Mouse (Mus musculus) hindbrain, embryonic 13.5 days (tissue): ENCODE measurements at regions not wholly inside any gene's neighbourhood (a gene's known extent, or its start where the extent isn't known, plus 50 kb on each side); places are given as distances from the start of the nearest gene placed in this dataset.
A peak's percentile ranks its signal among the peaks of the same experiment; 100 is the strongest.
"Not testable (repeated sequence)": the region's sequence is repeated elsewhere in the genome, so short reads cannot be mapped to it uniquely, and the experiment has no call there.

Experiments used
- ATAC-seq: fragments of 200-750 bp; cut with Nextera tagmentation; 2 replicates; pipeline ENCODE4 v1.8.0; 2017; ENCODE audit warnings: moderate TSS enrichment; ENCODE audit not compliant: low FRiP score
- H3K27ac ChIP-seq: fragments of 300-500 bp; sonication (generic); 2 replicates; pipeline ENCODE4 v1.5.1; 2015; ENCODE audit warnings: inconsistent platforms, mild to moderate bottlenecking, moderate library complexity
- H3K27me3 ChIP-seq: fragments of 300-500 bp; sonication (generic); 2 replicates; pipeline ENCODE4 v1.6.1; 2015; ENCODE audit warnings: mild to moderate bottlenecking, inconsistent platforms
- H3K36me3 ChIP-seq: fragments of 300-500 bp; sonication (generic); 2 replicates; pipeline ENCODE4 v1.6.1; 2015; ENCODE audit warnings: mild to moderate bottlenecking, inconsistent platforms
- H3K4me1 ChIP-seq: fragments of 300-500 bp; sonication (generic); replicated peaks from 2 replicates; pipeline ENCODE4 v1.6.1; 2015; ENCODE audit warnings: inconsistent platforms
- H3K4me2 ChIP-seq: fragments of 300-500 bp; sonication (generic); 2 replicates; pipeline ENCODE4 v1.6.1; 2015; ENCODE audit warnings: inconsistent platforms, mild to moderate bottlenecking, moderate library complexity
- H3K4me3 ChIP-seq: fragments of 300-500 bp; sonication (generic); 2 replicates; pipeline ENCODE4 v1.5.1; 2015; ENCODE audit warnings: mild to moderate bottlenecking, inconsistent platforms
- H3K9ac ChIP-seq: fragments of 300-500 bp; sonication (generic); 2 replicates; pipeline ENCODE4 v1.6.1; 2015; ENCODE audit warnings: mild to moderate bottlenecking, inconsistent platforms
- H3K9me3 ChIP-seq: fragments of 300-500 bp; sonication (generic); 2 replicates; pipeline ENCODE4 v1.6.1; 2016; ENCODE audit warnings: inconsistent platforms
- WGBS: fragments of 180-500 bp; shearing (Covaris S2); methylation state at CpG from one replicate; pipeline ENCODE4 v1.1.7; 2015; 5-methylcytosine and 5-hydroxymethylcytosine counted together

DNA sequence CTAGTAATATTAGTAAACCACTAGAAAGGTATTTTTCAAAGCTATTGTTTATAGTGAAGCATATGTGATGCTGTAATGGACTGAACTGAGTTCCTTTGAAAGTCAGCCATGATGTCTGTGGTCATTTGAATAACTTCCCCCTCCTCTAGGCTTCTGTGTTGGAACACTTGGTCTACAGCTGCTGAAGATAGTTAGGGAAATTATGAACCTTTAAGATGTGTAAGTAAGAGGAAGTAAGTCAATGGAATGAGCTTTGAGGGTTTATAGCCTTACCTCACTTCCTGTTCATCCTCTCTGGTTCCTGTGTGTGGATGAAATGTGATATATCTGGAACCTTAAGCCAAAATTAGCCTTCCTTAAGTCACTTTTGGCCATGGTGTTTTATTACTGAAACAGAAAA, 145.7 kb upstream of the Tmem229a start:
- Histone ChIP-seq H3K27ac (no peak overlapping the region), H3K36me3 (no peaks in the 10 kb centered on the region), H3K9me3 (no peaks in the 10 kb centered on the region), H3K27me3 (no peaks in the 10 kb centered on the region), H3K9ac (no peak overlapping the region), H3K4me1 (no peaks in the 10 kb centered on the region), H3K4me2 (no peak overlapping the region), H3K4me3 (no peak overlapping the region)
- ATAC-seq, result no peak

DNA sequence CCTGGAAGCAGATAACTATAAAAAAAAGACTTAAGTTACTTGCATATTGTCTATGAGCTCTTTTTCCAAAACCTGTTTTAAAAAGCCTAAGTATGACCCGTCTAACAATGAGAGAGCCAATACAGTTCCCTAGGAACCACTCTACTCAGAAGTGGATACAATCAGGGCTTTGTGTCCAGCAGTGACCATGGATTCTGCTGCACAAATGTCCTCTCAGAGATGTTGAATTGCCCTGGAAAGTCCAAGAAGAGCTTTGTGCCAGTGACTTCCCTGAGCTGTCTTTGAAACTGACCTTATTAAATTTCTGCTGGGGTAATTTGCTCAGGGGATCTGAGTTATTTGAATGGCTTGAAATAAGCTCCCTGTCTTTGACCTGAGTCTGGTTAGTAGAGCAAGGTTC, 131.1 kb upstream of the Tmem229a start:
- H3K36me3 ChIP-seq, result no peaks in the 10 kb centered on the region
- no peak overlapping the region for H3K4me2 ChIP-seq
- no peaks in the 10 kb centered on the region for H3K4me1 ChIP-seq
- no peaks in the 10 kb centered on the region for H3K27me3 ChIP-seq
- no peaks in the 10 kb centered on the region for H3K9me3 ChIP-seq
- WGBS, result 78% methylated on average over 1 of the region's 1 CpGs
- H3K4me3 ChIP-seq, result no peak overlapping the region
- no peak for ATAC-seq
- H3K27ac ChIP-seq, result no peak overlapping the region
- no peak overlapping the region for H3K9ac ChIP-seq

DNA sequence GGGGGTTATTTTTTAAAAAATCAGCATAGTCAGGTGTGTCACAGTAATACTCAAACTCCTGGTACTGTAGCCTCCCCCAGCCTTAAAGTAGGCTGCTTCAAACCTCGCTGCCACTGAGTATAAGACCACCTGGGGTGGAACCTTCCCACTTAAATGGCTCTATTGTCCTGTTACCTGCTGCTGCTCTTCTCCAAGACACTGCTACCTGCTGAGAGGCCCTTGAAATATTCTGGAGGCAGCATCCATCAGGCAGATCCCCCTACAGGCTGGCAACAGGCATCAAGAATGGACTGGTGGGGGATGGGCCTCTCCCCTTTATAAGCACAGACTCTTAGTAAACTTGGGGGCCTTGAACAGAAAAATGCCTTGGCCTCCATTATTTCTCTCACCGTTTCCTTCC, 129.8 kb upstream of the Tmem229a start:
- no peak overlapping the region for H3K9ac ChIP-seq
- H3K27me3 ChIP-seq, result no peaks in the 10 kb centered on the region
- H3K9me3 ChIP-seq, result no peaks in the 10 kb centered on the region
- 63% methylated on average over 2 of the region's 2 CpGs for WGBS
- no peak for ATAC-seq
- H3K4me2 ChIP-seq, result no peak overlapping the region
- H3K27ac ChIP-seq, result no peak overlapping the region
- H3K36me3 ChIP-seq, result no peaks in the 10 kb centered on the region
- no peak overlapping the region for H3K4me3 ChIP-seq
- no peaks in the 10 kb centered on the region for H3K4me1 ChIP-seq

DNA sequence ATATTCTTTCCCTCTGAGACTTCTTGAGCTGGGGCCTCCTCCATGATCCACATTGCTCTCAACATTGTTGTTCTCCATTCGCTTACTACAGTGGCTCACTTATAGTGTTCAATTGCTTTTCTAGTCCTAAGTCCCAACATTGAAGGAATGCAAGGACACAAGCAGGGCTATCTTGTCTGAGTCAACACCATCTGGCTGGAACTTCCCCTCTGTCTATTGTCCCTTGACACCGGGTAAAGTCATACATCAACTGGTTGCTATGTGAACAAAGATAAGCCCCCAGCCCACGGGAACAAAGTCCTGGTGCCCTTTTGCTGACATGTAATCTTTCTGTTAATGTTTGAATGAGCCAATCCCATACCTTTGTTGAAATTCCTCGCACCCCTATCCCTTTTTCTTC, 129.2 kb upstream of the Tmem229a start:
- H3K9me3 ChIP-seq, H3K9ac ChIP-seq, ATAC-seq, H3K4me3 ChIP-seq, H3K36me3 ChIP-seq, H3K27me3 ChIP-seq, H3K27ac ChIP-seq, H3K4me2 ChIP-seq, H3K4me1 ChIP-seq: not testable (repeated sequence)
- 54% methylated on average over 4 of the region's 4 CpGs for WGBS

DNA sequence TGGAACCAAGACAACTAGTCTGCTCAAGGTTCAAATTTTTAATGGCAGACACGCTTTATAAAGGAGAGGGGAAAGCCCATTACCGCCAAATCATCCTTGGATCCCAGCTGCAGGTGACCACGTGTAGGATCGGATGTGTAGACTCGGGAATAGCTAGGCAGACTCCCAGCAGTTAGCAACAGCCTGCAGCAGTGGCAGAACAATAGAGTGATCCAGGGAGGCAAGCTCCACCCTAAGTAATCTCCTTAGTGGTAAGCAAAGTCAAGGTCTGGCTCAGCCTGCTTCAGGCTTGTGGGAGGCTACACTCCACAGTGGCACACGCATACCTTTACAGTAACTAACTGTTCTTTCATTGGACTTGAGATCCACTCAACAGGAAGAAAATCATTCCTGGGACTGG, 109.8 kb upstream of the Tmem229a start:
- H3K9ac ChIP-seq, result no peak overlapping the region
- 56% methylated on average over 6 of the region's 6 CpGs for WGBS
- no peak for ATAC-seq
- H3K4me2 ChIP-seq, result no peak overlapping the region
- H3K27me3 ChIP-seq, result no peaks in the 10 kb centered on the region
- H3K4me1 ChIP-seq, result no peaks in the 10 kb centered on the region
- no peaks in the 10 kb centered on the region for H3K9me3 ChIP-seq
- H3K36me3 ChIP-seq, result no peaks in the 10 kb centered on the region
- H3K4me3 ChIP-seq, result no peak overlapping the region
- no peak overlapping the region for H3K27ac ChIP-seq

DNA sequence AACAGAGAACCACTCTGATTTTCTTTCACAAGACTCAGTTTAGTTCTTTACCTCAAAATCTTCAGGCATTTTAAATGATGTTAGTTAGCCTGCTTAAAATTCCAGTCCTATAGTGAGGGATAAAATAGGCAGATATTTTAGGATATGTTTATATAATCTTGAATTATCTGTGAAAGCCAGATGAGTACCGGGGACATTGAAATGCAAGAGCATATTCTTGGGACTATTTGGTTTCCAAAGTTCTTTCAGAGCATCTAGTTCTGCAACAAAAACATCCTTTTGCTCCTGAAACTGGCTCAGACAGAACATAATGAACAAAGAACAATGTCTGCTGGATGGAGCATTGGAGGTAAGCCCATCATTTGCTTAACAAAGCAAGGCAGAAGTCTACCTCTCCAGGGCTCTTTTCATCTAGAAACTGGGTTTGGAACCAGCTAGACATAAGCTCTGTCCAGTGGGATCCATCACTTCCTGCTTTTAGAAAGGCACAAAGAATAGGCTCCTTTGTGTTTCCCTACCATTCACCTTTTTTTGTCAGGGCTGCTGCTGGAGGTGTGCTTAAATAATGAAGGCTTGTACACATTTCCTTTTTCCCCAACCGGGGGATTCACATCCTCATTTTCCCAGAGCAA, 76.9 kb upstream of the Tmem229a start:
- Histone ChIP-seq H3K9ac (no peak overlapping the region), H3K9me3 (no peaks in the 10 kb centered on the region), H3K27ac (no peak overlapping the region), H3K4me1 (no peaks in the 10 kb centered on the region), H3K4me2 (no peak overlapping the region), H3K4me3 (no peak overlapping the region), H3K36me3 (no peaks in the 10 kb centered on the region), H3K27me3 (no peaks in the 10 kb centered on the region)
- ATAC-seq, result no peak
- WGBS, result 63% methylated on average over 2 of the region's 2 CpGs

DNA sequence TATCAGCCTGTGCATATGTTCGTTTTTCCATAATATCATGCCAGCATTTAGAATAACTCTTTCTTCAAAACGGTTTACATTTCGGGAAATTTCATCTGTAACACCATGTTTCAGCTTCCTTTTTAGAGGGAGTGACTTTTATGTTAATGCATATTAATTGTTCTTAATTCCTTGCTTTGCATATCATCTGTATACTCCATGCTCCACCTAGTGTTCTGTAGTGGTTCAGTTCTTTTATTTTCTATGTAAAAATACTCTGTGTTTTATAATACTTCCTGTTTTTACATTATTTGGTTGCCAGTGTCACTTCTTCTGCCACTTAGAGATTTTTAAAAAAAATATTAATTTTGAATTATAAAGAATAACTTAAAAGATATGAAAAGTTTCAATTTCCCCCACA, 70.9 kb upstream of the Tmem229a start:
- no peaks in the 10 kb centered on the region for H3K27me3 ChIP-seq
- no peak for ATAC-seq
- H3K4me1 ChIP-seq, result no peaks in the 10 kb centered on the region
- no peaks in the 10 kb centered on the region for H3K9me3 ChIP-seq
- no peak overlapping the region for H3K4me2 ChIP-seq
- no peak overlapping the region for H3K9ac ChIP-seq
- no peak overlapping the region for H3K4me3 ChIP-seq
- no peaks in the 10 kb centered on the region for H3K36me3 ChIP-seq
- 81% methylated on average over 3 of the region's 3 CpGs for WGBS
- H3K27ac ChIP-seq, result no peak overlapping the region

DNA sequence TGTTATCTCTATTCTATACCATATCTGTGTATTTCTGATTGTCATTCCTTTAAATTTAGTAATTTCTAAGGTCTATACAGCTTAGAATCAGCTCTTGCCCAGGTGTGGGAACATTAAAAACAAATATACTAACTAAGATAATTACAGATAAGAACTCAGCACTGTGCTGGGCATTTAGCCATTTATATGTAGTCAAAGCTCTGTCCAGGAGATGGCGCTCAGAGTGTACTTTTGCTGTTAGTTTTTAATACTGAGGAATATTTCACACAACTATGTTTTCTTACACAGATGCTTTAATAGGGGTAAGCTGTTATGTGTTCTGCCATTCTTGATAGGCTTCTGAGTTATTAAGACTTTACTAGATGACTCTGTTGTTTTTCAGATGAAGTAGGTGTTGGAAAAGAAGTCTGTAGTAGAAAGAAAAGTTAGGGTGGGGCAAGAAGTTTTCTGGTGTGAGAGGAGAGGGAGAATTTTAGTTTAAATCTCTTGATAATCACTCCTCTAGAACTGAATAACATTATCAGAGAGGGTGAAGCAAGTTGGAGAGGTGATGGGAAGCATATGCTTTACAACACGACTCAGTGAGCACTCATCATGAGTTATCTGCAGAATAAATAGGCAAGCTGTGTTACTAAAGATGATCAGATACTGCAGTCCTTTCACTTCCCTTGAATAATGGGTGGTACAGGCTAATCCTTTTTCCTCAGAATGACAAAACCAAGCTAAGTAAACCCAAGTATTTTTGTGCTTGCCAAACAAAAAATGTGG, 64.1 kb upstream of the Tmem229a start:
- ATAC-seq, result peak; percentile 75
- no peak overlapping the region for H3K9ac ChIP-seq
- H3K4me3 ChIP-seq, result no peak overlapping the region
- no peak overlapping the region for H3K4me2 ChIP-seq
- no peaks in the 10 kb centered on the region for H3K4me1 ChIP-seq
- no peaks in the 10 kb centered on the region for H3K36me3 ChIP-seq
- H3K9me3 ChIP-seq, result no peaks in the 10 kb centered on the region
- H3K27ac ChIP-seq, result no peak overlapping the region
- no peaks in the 10 kb centered on the region for H3K27me3 ChIP-seq
- 42% methylated on average over 2 of the region's 2 CpGs for WGBS

DNA sequence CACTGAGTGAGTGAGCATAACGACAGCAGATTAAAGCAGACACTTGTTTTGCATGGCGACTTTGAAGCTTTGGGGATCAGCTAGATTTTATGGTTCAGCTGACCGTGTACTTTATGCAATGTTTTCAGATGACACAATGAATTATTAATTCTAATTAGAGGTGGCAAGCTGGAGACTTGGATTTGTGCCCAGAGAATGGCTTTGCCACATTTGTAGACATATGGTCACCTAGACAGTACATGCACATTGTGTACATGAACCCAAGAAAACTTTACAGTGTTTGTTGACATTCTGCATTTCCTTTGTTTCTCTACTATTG, 57.1 kb upstream of the Tmem229a start:
- H3K4me1 ChIP-seq, result peaks cover 9% of the 10 kb centered on the region; the same call in 1 of the 2 replicates
- no peaks in the 10 kb centered on the region for H3K9me3 ChIP-seq
- ATAC-seq, result peak; percentile 82
- no peak overlapping the region for H3K9ac ChIP-seq
- no peak overlapping the region for H3K27ac ChIP-seq
- 32% methylated on average over 3 of the region's 3 CpGs for WGBS
- H3K27me3 ChIP-seq, result no peaks in the 10 kb centered on the region
- H3K4me3 ChIP-seq, result no peak overlapping the region
- H3K4me2 ChIP-seq, result no peak overlapping the region
- H3K36me3 ChIP-seq, result no peaks in the 10 kb centered on the region

DNA sequence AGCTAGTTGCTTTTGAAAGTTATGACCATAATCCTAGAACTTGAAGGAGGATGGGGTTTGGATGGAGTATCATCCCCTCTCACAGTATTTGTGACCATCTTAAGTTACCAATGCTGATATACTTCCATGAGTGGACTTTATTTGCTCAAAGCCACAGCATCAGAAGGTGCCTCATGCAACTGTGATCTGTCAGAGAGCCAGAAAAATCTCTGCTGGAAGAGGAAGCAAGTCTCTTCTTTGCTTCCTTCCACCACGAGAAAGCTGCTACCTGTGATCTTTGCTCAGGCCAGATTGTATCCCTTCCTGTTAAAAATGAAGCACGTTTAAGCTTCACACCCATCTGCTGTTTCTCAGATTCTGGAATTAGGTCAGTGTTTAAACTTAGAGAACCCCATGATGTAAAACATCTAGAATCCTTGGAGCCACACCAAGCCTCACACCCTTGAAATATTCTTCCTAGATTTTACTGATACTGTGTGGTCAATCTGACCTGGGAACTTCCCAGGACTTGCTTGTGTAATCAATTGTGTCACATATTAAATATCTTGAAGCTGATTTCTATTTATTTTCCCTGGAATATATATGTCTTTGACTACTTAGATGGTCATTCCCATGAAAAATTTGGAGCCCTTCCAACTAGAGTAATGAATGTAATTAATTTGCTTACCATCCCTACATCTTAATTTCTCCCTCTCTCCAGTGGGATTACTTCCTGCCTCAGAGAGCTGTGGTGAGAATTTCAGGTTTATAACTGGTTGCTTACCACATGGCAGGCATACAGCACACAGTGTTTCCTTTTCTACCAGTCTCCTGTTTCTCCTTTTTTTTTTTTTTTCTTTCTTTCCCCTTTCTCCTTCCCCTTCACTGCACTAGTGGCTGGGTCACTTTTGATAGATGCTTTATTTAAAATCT, 56.5 kb upstream of the Tmem229a start:
- Histone ChIP-seq H3K36me3 (no peaks in the 10 kb centered on the region), H3K9ac (no peak overlapping the region), H3K9me3 (no peaks in the 10 kb centered on the region), H3K27me3 (no peaks in the 10 kb centered on the region), H3K4me1 (peaks cover 9% of the 10 kb centered on the region; the same call in 1 of the 2 replicates), H3K4me2 (no peak overlapping the region), H3K4me3 (no peak overlapping the region), H3K27ac (no peak overlapping the region)
- 72% methylated on average over 2 of the region's 2 CpGs for WGBS
- peak; percentile 17 for ATAC-seq

DNA sequence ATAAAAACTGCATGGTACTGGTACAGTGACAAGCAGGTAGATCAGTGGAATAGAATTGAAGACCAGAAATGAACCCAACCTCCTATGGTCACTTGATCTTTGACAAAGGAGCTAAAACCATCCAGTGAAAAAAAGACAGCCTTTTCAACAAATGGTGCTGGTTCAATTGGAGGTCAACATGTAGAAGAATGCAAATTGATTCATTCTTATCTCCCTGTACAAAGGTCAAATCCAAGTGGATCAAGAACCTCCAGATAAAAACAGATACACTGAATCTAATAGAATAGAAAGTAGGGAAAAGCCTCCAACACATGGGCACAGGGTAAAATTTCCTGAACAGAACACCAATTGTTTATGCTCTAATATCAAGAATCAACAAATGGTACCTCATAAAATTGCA, 52.8 kb upstream of the Tmem229a start:
- H3K9me3 ChIP-seq, H3K4me3 ChIP-seq, H3K27me3 ChIP-seq, ATAC-seq, H3K36me3 ChIP-seq, H3K4me2 ChIP-seq, H3K9ac ChIP-seq, H3K27ac ChIP-seq, H3K4me1 ChIP-seq: not testable (repeated sequence)
